Mouse (Mus musculus) CD4-positive helper T cell, adult 2 months (primary cell): ENCODE results near the gene Fam90a1b.
A peak's percentile ranks its signal among the peaks of the same experiment; 100 is the strongest.
"Not testable (repeated sequence)": the region's sequence is repeated elsewhere in the genome, so short reads cannot be mapped to it uniquely, and the experiment has no call there.

ENCODE experiments used
- DNase-seq: peaks from one replicate; pipeline ENCODE4 v3.0.0-alpha.2; 2012; ENCODE audit warnings: low read depth, missing footprints, low spot score

Fam90a1b gene

GRCm38 (mm10) chrX:94366670-94367241, at the start of gene Fam90a1b, which contains the start of gene Apoo:
Gene Fam90a1b (minus strand): TSS chrX:94366777.
Gene Apoo (plus strand): TSS chrX:94367117.
- DNase-seq: peak; percentile 97

GRCm38 (mm10) chrX:94408975-94409374, 42.4 kb upstream of the Fam90a1b start:
- DNase-seq: peak; percentile 1

- DNase-seq: no peak
These were observed 12.2 kb upstream of the Fam90a1b start for GRCm38 (mm10) chrX:94378734-94379133.

GRCm38 (mm10) chrX:94367248-94367647, 671 bp upstream of the Fam90a1b start:
- DNase-seq: no peak

- DNase-seq: peak; percentile 38
These were observed 548 bp downstream of the Fam90a1b start for GRCm38 (mm10) chrX:94366029-94366428.

GRCm38 (mm10) chrX:94365381-94365925, 1.1 kb downstream of the Fam90a1b start:
- peak; percentile 25 for DNase-seq

GRCm38 (mm10) chrX:94343638-94344037, 22.9 kb downstream of the Fam90a1b start:
- DNase-seq: not testable (repeated sequence)

- no peak for DNase-seq
These were observed 45.3 kb downstream of the Fam90a1b start for GRCm38 (mm10) chrX:94321036-94321902.
